Mouse (Mus musculus) myocyte (in vitro differentiated cells): Measurements from ENCODE around the gene Golga1. TPM values are rescaled to one million over a fixed set of nuclear protein-coding genes. Genes with fewer than 3 reads are reported as not detected.

Source experiments
- H3K27me3 ChIP-seq: one replicate; pipeline ENCODE4 v1.6.1; 2011; ENCODE audit not compliant: control insufficient read depth, insufficient read depth, insufficient read length
- H3K36me3 ChIP-seq: one replicate; pipeline ENCODE4 v1.6.1; 2011; ENCODE audit not compliant: control insufficient read depth, insufficient read depth
- H3K4me2 ChIP-seq: one replicate; pipeline ENCODE4 v1.6.1; 2011; ENCODE audit warnings: low read depth, control low read depth
- H3K4me3 ChIP-seq: one replicate; pipeline ENCODE4 v1.5.1; 2011; ENCODE audit warnings: mild to moderate bottlenecking, control low read depth, moderate library complexity
- H3K79me2 ChIP-seq: one replicate; pipeline ENCODE4 v1.6.1; 2011; ENCODE audit not compliant: control insufficient read depth, insufficient read depth
- H3ac ChIP-seq: one replicate; pipeline ENCODE4 v1.6.1; 2011; ENCODE audit not compliant: control insufficient read depth, insufficient read length
- CEBPB ChIP-seq: IDR thresholded peaks from 2 replicates; pipeline ENCODE4 v1.6.1; 2011; ENCODE audit warnings: mild to moderate bottlenecking, moderate library complexity; ENCODE audit not compliant: poor library complexity, insufficient read depth, severe bottlenecking
- E2F4 ChIP-seq: IDR thresholded peaks from one replicate; pipeline ENCODE4 v1.6.1; 2011; ENCODE audit warnings: mild to moderate bottlenecking, control low read depth, moderate library complexity; ENCODE audit not compliant: insufficient read depth
- MAX ChIP-seq: IDR thresholded peaks from one replicate; pipeline ENCODE4 v1.6.1; 2011; ENCODE audit warnings: low read depth, mild to moderate bottlenecking, control low read depth
- MYOD1 ChIP-seq, 3 experiments: IDR thresholded peaks; one replicate each; pipeline ENCODE4 v1.6.1; 2011; ENCODE audit warnings: control low read depth in 2 of 3, low read depth in 2 of 3, mild to moderate bottlenecking in 2 of 3, moderate library complexity in 1 of 3; ENCODE audit not compliant: insufficient read length in 2 of 3, control insufficient read depth in 1 of 3
- MYOG ChIP-seq, 3 experiments: IDR thresholded peaks; one replicate each; pipeline ENCODE4 v1.6.1; 2011; ENCODE audit warnings: control low read depth in 2 of 3, low read depth in 2 of 3, mild to moderate bottlenecking in 2 of 3; ENCODE audit not compliant: insufficient read length in 2 of 3, control insufficient read depth in 1 of 3, insufficient read depth in 1 of 3
- POLR2A ChIP-seq: IDR thresholded peaks from one replicate; pipeline ENCODE4 v1.6.1; 2011; ENCODE audit warnings: low read depth, mild to moderate bottlenecking, control low read depth, moderate library complexity; ENCODE audit not compliant: insufficient read length
- POLR2AphosphoS2 ChIP-seq: IDR thresholded peaks from one replicate; pipeline ENCODE4 v1.6.1; 2011; ENCODE audit warnings: low read depth, control low read depth; ENCODE audit not compliant: insufficient read length
- REST ChIP-seq: IDR thresholded peaks from one replicate; pipeline ENCODE4 v1.6.1; 2011; ENCODE audit warnings: mild to moderate bottlenecking, control low read depth, moderate library complexity; ENCODE audit not compliant: insufficient read depth, insufficient read length
- SRF ChIP-seq: IDR thresholded peaks from one replicate; pipeline ENCODE4 v1.6.1; 2011; ENCODE audit warnings: low read depth; ENCODE audit not compliant: control insufficient read depth, insufficient read length
- TCF12 ChIP-seq: IDR thresholded peaks from one replicate; pipeline ENCODE4 v1.6.1; 2011; ENCODE audit warnings: mild to moderate bottlenecking, control low read depth; ENCODE audit not compliant: poor library complexity, insufficient read depth, severe bottlenecking
- TCF3 ChIP-seq: IDR thresholded peaks from one replicate; pipeline ENCODE4 v1.6.1; 2011; ENCODE audit warnings: low read depth, control low read depth; ENCODE audit not compliant: insufficient read length
- USF1 ChIP-seq: IDR thresholded peaks from one replicate; pipeline ENCODE4 v1.6.1; 2011; ENCODE audit warnings: low read depth, mild to moderate bottlenecking, control low read depth, moderate library complexity
- polyA plus RNA-seq: library from polyadenylated mRNA; unstranded; fragments of >200 nt; fragmentation: generic; extraction: Trizol; gene quantifications from one replicate; pipeline ENCODE4 v1.2.1, GENCODE M21; 2012; ENCODE audit warnings: missing spikeins

The Golga1 gene
- polyA plus RNA-seq, 1 experiment = 5.6 TPM

- TF ChIP-seq E2F4 = no peak
- no peak for TF ChIP-seq POLR2AphosphoS2
- TF ChIP-seq MAX = no peak
- no peak for TF ChIP-seq REST
- no peak for TF ChIP-seq MYOG (IDR thresholded peaks at IDR 0.05; ENCODE audit: control insufficient read depth in 1 of 3, insufficient read depth in 1 of 3, insufficient read length in 2 of 3, low read depth in 2 of 3)
- TF ChIP-seq MYOD1 (IDR thresholded peaks at IDR 0.05; ENCODE audit: control insufficient read depth in 1 of 3, insufficient read length in 2 of 3, low read depth in 2 of 3) = no peak
- TF ChIP-seq USF1 = no peak
- TF ChIP-seq CEBPB = no peak
- TF ChIP-seq POLR2A = no peak
- no peak for TF ChIP-seq TCF12
- TF ChIP-seq TCF3 = no peak
- TF ChIP-seq SRF = no peak
- Histone ChIP-seq H3K4me3 (no peak overlapping the region), H3K36me3 (no peaks in the 10 kb centered on the region), H3K27me3 (no peaks in the 10 kb centered on the region), H3K79me2 (no peaks in the 10 kb centered on the region), H3K4me2 (peak overlapping the region; percentile 60), H3ac (no peak overlapping the region)
Measured at GRCm38 (mm10) chr2:38987803-38988510, 77.4 kb downstream of the Golga1 start.

DNA sequence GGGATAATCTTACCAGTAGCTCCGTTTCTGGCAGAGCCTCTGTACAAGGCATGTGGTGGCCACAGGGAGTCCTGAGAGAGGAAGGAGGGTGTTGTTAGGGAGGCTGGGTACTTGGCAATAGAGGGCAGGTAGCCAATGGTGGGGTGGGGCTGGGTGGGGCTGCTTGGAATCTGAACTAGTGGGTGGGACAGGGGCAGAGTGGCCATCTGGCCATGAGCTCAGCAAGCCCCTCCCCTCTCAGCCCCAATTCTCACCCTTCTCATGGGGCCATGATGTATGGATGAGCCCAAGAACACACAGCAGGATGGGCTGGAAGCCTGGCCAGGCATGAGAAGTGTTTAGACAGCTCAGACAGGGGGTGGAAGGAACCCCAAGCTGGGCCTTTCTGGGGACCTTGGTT, 78.0 kb downstream of the Golga1 start:
- Histone ChIP-seq H3K36me3 (no peaks in the 10 kb centered on the region), H3K4me3 (no peak overlapping the region), H3K27me3 (no peaks in the 10 kb centered on the region), H3K4me2 (peak overlapping the region; percentile 60), H3ac (no peak overlapping the region), H3K79me2 (no peaks in the 10 kb centered on the region)
- TF ChIP-seq MAX (no peak), MYOG (IDR thresholded peaks at IDR 0.05; ENCODE audit: control insufficient read depth in 1 of 3, insufficient read depth in 1 of 3, insufficient read length in 2 of 3, low read depth in 2 of 3) (peak in 1 of 3 experiments; percentile 63), POLR2A (no peak), TCF12 (no peak), SRF (no peak), CEBPB (no peak), USF1 (no peak), E2F4 (no peak), POLR2AphosphoS2 (no peak)

DNA sequence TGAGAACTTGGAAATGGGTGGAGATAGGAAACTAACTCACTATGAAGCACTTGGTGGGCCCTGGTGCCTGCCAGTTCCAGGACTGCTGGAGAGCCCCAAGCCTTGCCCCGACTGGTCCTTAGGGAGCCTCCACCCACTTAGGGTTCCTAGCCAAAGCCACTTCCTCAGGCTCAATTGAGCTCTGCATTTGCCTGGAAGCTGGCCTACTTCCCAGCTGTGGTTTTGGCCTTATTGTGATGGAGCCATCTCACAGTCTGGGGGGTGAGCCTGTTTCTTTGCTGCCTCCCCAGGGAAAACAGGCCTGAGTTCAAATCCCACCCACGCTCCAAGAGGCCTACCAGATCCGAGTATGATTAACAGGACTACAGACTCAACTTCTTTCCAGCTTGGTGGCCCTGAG, 78.8 kb downstream of the Golga1 start:
- H3K36me3 ChIP-seq = no peaks in the 10 kb centered on the region
- H3K79me2 ChIP-seq = no peaks in the 10 kb centered on the region
- no peak overlapping the region for H3ac ChIP-seq
- H3K27me3 ChIP-seq = no peaks in the 10 kb centered on the region
- TF ChIP-seq USF1 = no peak
- peak in 1 of 3 experiments; percentile 42 for TF ChIP-seq MYOD1 (IDR thresholded peaks at IDR 0.05; ENCODE audit: control insufficient read depth in 1 of 3, insufficient read length in 2 of 3, low read depth in 2 of 3)
- no peak for TF ChIP-seq REST
- no peak for TF ChIP-seq POLR2A
- no peak for TF ChIP-seq TCF3
- peak; percentile 28; the same call in 1 of the 2 replicates for TF ChIP-seq CEBPB
- no peak for TF ChIP-seq MAX
- TF ChIP-seq MYOG (IDR thresholded peaks at IDR 0.05; ENCODE audit: control insufficient read depth in 1 of 3, insufficient read depth in 1 of 3, insufficient read length in 2 of 3, low read depth in 2 of 3) = peak in 1 of 3 experiments; percentile 64
- no peak for TF ChIP-seq POLR2AphosphoS2
- TF ChIP-seq SRF = peak; percentile 53
- no peak for TF ChIP-seq TCF12
- TF ChIP-seq E2F4 = no peak
- H3K4me2 ChIP-seq = peak overlapping the region; percentile 50
- no peak overlapping the region for H3K4me3 ChIP-seq

GRCm38 (mm10) chr2:38983456-38983855, 81.9 kb downstream of the Golga1 start:
- TF ChIP-seq USF1 (no peak), POLR2AphosphoS2 (no peak), E2F4 (no peak), MAX (no peak), TCF3 (no peak), MYOD1 (IDR thresholded peaks at IDR 0.05; ENCODE audit: control insufficient read depth in 1 of 3, insufficient read length in 2 of 3, low read depth in 2 of 3) (no peak), POLR2A (no peak), REST (no peak), MYOG (IDR thresholded peaks at IDR 0.05; ENCODE audit: control insufficient read depth in 1 of 3, insufficient read depth in 1 of 3, insufficient read length in 2 of 3, low read depth in 2 of 3) (no peak), SRF (no peak), CEBPB (no peak)
- Histone ChIP-seq H3K79me2 (no peaks in the 10 kb centered on the region), H3K4me2 (no peak overlapping the region), H3ac (no peak overlapping the region), H3K27me3 (no peaks in the 10 kb centered on the region), H3K36me3 (no peaks in the 10 kb centered on the region), H3K4me3 (no peak overlapping the region)
